Mouse (Mus musculus) heart, adult 2 months (tissue): ENCODE measurements around the gene Rptn. TPM values are rescaled to one million over a fixed set of nuclear protein-coding genes. Genes with fewer than 3 reads are reported as not detected.

Source experiments
- DNase-seq, 2 experiments: peaks; one replicate each; pipeline ENCODE4 v3.0.0; 2021
- H3K27ac ChIP-seq: fragments of 200-600 bp; 2 replicates; pipeline ENCODE4 v1.8.1; 2022
- H3K27me3 ChIP-seq: fragments of 200-500 bp; 2 replicates; pipeline ENCODE4 v1.6.1; 2012; ENCODE audit warnings: mild to moderate bottlenecking, low read length, inconsistent platforms, mixed read lengths; ENCODE audit not compliant: control insufficient read depth, insufficient read depth
- H3K36me3 ChIP-seq: fragments of 200-500 bp; 2 replicates; pipeline ENCODE4 v1.6.1; 2012; ENCODE audit warnings: low read length, inconsistent platforms; ENCODE audit not compliant: control insufficient read depth, insufficient read depth
- H3K4me1 ChIP-seq: fragments of 200-500 bp; 2 replicates; pipeline ENCODE4 v1.6.1; 2011; ENCODE audit warnings: low read length; ENCODE audit not compliant: control insufficient read depth, insufficient read depth
- H3K4me3 ChIP-seq: fragments of 200-600 bp; 2 replicates; pipeline ENCODE4 v1.8.1; 2022
- H3K79me2 ChIP-seq: fragments of 200-500 bp; replicated peaks from 2 replicates; pipeline ENCODE4 v1.6.1; 2012; ENCODE audit warnings: mild to moderate bottlenecking, inconsistent platforms, low read length, moderate library complexity, mixed read lengths; ENCODE audit not compliant: control insufficient read depth, insufficient read depth
- H3K9ac ChIP-seq: fragments of 200-500 bp; 2 replicates; pipeline ENCODE4 v1.6.1; 2012; ENCODE audit warnings: low read depth, mild to moderate bottlenecking, control low read depth, inconsistent platforms, low read length, mixed read lengths
- CTCF ChIP-seq: fragments of 200-600 bp; IDR thresholded peaks from 2 replicates; pipeline ENCODE4 v1.8.1; 2022; ENCODE audit warnings: antibody characterized with exemption, mild to moderate bottlenecking, moderate library complexity
- EP300 ChIP-seq: fragments of 200-500 bp; IDR thresholded peaks from 2 replicates; pipeline ENCODE4 v1.6.1; 2011; ENCODE audit warnings: low read depth, low read length, control low read depth; ENCODE audit not compliant: insufficient read depth
- POLR2A ChIP-seq: fragments of 200-500 bp; IDR thresholded peaks from 2 replicates; pipeline ENCODE4 v1.6.1; 2011; ENCODE audit warnings: mild to moderate bottlenecking, low read depth, low read length, control low read depth; ENCODE audit not compliant: insufficient read depth
- WGBS: fragments of 180-500 bp; shearing (Covaris S2); methylation state at CpG from one replicate; pipeline ENCODE4 v1.1.7; 2018; 5-methylcytosine and 5-hydroxymethylcytosine counted together
- intact Hi-C: fragments of 180-260 bp; cut with DNase I; formaldehyde crosslinking; loops from one replicate; pipeline ENCODE4 v1.15.1; 2025
- polyA plus RNA-seq: library from polyadenylated mRNA; depleted of rRNA; stranded (reverse); fragments of >200 nt; gene quantifications from 2 replicates; pipeline ENCODE4 v1.2.3, GENCODE M21; 2012
- total RNA-seq, 2 experiments: library from RNA; stranded (reverse); gene quantifications; 2 replicates each; pipeline ENCODE4 v1.2.3; 2021

The Rptn gene
- total and polyA plus RNA-seq, 3 experiments: 0.02 TPM; not detected in 2

DNA sequence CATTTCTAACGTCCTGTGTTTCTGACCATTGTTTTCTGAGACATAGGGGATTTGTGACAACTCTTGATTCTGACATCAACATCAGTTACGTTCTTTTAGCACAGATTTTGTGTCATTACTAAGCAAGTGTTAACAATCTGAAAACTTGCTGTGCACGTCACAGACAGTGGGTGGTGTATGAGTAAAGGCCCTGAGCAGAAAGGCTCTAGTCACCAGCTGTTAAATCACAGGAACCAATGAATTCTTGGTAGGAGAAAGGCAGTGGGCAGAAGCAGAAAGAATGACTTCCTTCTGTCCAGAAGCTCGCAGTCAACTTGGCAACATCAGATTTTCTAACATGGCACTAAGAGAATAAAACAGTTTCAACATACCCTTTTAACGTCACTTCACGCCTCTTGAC lies 20.1 kb upstream of the Rptn start:
- no peak overlapping the region for H3K4me3 ChIP-seq
- no peaks in the 10 kb centered on the region for H3K79me2 ChIP-seq
- no peak overlapping the region for H3K9ac ChIP-seq
- DNase-seq: no peak
- H3K4me1 ChIP-seq: no peaks in the 10 kb centered on the region
- no peak overlapping the region for H3K27ac ChIP-seq
- TF ChIP-seq POLR2A: no peak
- intact Hi-C loops: no loop called here
- no peaks in the 10 kb centered on the region for H3K36me3 ChIP-seq
- 69% methylated on average over 6 of the region's 6 CpGs for WGBS
- no peaks in the 10 kb centered on the region for H3K27me3 ChIP-seq

DNA sequence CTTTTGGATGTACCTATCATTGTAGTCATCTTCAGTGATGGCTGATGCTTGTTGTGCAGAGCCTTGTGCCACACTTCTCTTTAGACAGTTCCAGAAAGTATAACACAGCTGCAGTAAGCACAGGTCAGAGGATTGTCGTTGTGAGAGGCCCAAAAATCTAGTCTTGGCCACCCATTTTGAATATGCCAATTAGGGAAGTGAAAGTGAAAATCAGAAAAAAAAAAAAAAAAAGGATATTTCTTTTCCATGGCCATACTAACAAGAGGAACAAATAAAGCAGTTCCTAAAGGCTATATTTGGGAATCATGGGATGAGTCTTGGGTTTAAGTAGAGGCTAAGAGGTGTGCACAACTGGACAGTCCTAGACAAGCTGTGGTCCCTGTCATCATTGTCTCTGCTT lies 18.3 kb upstream of the Rptn start:
- H3K36me3 ChIP-seq: no peaks in the 10 kb centered on the region
- no peaks in the 10 kb centered on the region for H3K4me1 ChIP-seq
- H3K79me2 ChIP-seq: no peaks in the 10 kb centered on the region

DNA sequence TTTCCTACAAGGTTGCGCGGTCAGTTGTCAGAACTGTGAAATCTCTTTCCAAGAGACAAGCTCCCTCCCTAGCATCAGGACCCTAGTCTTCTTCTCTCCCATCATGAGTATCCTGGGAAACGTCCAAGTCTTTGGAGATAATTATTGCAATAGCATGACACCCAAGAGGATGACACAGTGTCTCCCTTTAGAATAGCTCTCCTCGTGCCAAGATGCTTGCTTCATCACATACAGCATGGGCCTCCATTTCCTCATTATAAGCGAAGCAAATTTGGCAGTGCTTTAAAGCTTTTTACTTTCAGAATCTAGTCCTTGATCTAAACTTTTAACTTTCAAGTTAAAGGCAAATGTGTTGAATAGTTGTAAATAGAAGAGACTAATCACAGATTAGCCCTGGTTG lies 17.9 kb upstream of the Rptn start:
- WGBS: 71% methylated on average over 5 of the region's 5 CpGs
- H3K9ac ChIP-seq: no peak overlapping the region

More for the DNA sequence above, 18.3 kb upstream of the Rptn start:
- Histone ChIP-seq H3K9ac (no peak overlapping the region), H3K27ac (no peak overlapping the region), H3K27me3 (no peaks in the 10 kb centered on the region), H3K4me3 (no peak overlapping the region)
- WGBS: 57% methylated on average over 1 of the region's 1 CpGs
- TF ChIP-seq POLR2A (no peak), CTCF (no peak), EP300 (no peak)
- intact Hi-C loops: no loop called here
- DNase-seq: no peak

DNA sequence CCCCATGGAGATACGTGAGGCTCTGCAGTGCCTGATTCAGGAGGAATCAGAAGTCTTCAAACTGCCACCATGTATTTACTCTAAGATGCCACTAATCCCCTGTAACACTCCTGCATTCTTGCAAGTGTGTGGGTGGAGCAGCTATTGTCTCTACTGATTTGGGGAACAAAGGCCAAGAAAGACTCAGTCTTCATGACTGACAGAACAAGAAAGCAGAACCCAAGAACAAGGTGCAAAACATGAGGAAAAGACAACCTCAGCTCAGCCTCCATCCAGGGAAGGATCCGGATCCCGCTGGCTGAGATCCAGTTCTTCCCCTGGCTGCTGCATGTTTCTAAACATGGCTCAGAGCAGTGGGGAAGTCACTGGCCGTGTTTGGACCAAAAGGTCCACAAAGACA lies 15.4 kb upstream of the Rptn start:
- no peaks in the 10 kb centered on the region for H3K4me1 ChIP-seq
- intact Hi-C loops: no loop called here
- no peaks in the 10 kb centered on the region for H3K36me3 ChIP-seq
- no peak overlapping the region for H3K4me3 ChIP-seq
- no peak overlapping the region for H3K27ac ChIP-seq
- WGBS: 55% methylated on average over 4 of the region's 4 CpGs
- H3K9ac ChIP-seq: no peak overlapping the region
- TF ChIP-seq POLR2A (no peak), EP300 (no peak), CTCF (no peak)
- no peaks in the 10 kb centered on the region for H3K27me3 ChIP-seq
- no peaks in the 10 kb centered on the region for H3K79me2 ChIP-seq
- no peak for DNase-seq

More for the DNA sequence above, 17.9 kb upstream of the Rptn start:
- no peaks in the 10 kb centered on the region for H3K27me3 ChIP-seq
- no peak overlapping the region for H3K27ac ChIP-seq
- H3K79me2 ChIP-seq: no peaks in the 10 kb centered on the region
- intact Hi-C loops: no loop called here
- no peaks in the 10 kb centered on the region for H3K4me1 ChIP-seq
- DNase-seq: no peak
- TF ChIP-seq EP300: no peak
- TF ChIP-seq CTCF: no peak
- no peak for TF ChIP-seq POLR2A
- H3K36me3 ChIP-seq: no peaks in the 10 kb centered on the region
- H3K4me3 ChIP-seq: no peak overlapping the region

DNA sequence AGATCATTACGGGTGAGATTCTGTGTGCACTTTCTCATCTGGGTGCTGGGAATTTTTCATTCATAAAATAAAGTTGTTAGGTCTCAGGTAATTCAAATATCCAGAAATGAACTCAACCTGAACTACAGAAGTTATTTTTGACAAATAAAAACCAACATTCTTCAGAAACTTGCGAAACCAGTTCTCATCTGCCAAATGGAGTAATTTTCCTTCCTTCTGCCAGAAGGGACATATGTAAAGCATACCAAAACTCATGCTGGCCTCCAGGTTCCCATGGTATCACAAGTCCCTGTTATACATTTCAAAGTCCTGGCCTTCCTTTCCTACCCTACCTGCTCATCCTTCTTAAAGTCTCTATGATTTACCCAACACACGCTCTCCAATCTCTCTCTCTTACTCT lies 10.4 kb downstream of the Rptn start:
- TF ChIP-seq EP300: no peak
- TF ChIP-seq CTCF: no peak
- TF ChIP-seq POLR2A: no peak
- Histone ChIP-seq H3K27me3 (no peaks in the 10 kb centered on the region; the same call in 1 of the 2 replicates), H3K36me3 (no peaks in the 10 kb centered on the region), H3K27ac (no peak overlapping the region), H3K4me1 (no peaks in the 10 kb centered on the region), H3K79me2 (no peaks in the 10 kb centered on the region), H3K9ac (no peak overlapping the region), H3K4me3 (no peak overlapping the region)
- intact Hi-C loops: no loop called here
- WGBS: 93% methylated on average over 3 of the region's 3 CpGs
- no peak for DNase-seq

DNA sequence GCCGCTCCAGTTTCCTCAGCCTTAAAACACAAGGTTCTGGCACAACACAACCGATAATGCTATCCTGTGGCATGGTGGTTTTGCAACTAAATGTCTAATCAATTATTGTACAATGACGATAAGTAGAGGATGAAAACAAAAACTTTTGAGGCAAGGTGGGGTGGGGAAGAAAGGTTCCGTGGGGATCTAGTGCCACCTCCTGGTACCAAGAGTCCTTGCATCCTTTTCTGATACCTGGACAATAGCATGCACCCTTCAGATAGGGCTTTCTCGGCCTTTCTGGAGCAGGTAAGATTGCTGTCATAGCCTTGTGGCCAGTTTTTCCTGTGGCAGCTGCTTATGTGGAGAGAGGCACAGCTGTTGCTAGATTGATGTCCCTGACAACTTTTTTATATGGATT lies 13.5 kb downstream of the Rptn start:
- 26% methylated on average over 5 of the region's 5 CpGs for WGBS

More for the DNA sequence above, 13.5 kb downstream of the Rptn start:
- Histone ChIP-seq H3K9ac (no peak overlapping the region), H3K4me1 (no peaks in the 10 kb centered on the region), H3K79me2 (no peaks in the 10 kb centered on the region), H3K27ac (no peak overlapping the region), H3K36me3 (no peaks in the 10 kb centered on the region), H3K27me3 (no peaks in the 10 kb centered on the region; the same call in 1 of the 2 replicates), H3K4me3 (no peak overlapping the region)
- peak in 1 of 2 experiments; percentile 2 for DNase-seq
- intact Hi-C loops: loop anchor here (2.0 kb wide), 2 partner anchors 44 to 276 kb away; no protein-coding TSS in a partner anchor
- TF ChIP-seq EP300: no peak
- TF ChIP-seq CTCF: peak; percentile 74
